Mouse (Mus musculus) inflammation-experienced regulatory T-cells, adult 6 months (primary cell): ENCODE results near the gene Urgcp. TPM values are rescaled to one million over a fixed set of nuclear protein-coding genes. Genes with fewer than 3 reads are reported as not detected.

Source experiments
- ATAC-seq: one replicate; pipeline ENCODE4 v1.8.0; 2017
- polyA plus RNA-seq, 3 experiments: library from polyadenylated mRNA; unstranded; fragments of 100-300 nt; shearing (Covaris generic); gene quantifications; one replicate each; pipeline ENCODE4 v1.2.1; 2017

The Urgcp gene
- polyA plus RNA-seq, 3 experiments from 2014 or later: 4.8 to 7.2 (median 6.3) TPM

GRCm38 (mm10) chr11:5782199-5782944, 20.2 kb upstream of the Urgcp start:
- ATAC-seq: no peak

- ATAC-seq: no peak
Observed at GRCm38 (mm10) chr11:5780035-5780499, 17.9 kb upstream of the Urgcp start.

GRCm38 (mm10) chr11:5778481-5778880, 16.3 kb upstream of the Urgcp start:
- ATAC-seq: no peak

GRCm38 (mm10) chr11:5766019-5766418, 3.8 kb upstream of the Urgcp start:
- no peak for ATAC-seq

- no peak for ATAC-seq
Observed at GRCm38 (mm10) chr11:5762633-5762982, 432 bp upstream of the Urgcp start.

- no peak for ATAC-seq
Observed at GRCm38 (mm10) chr11:5753755-5754154, 8.4 kb downstream of the Urgcp start.

GRCm38 (mm10) chr11:5744951-5745350, 17.2 kb downstream of the Urgcp start:
- no peak for ATAC-seq

GRCm38 (mm10) chr11:5742106-5742505, 20.1 kb downstream of the Urgcp start:
- ATAC-seq: no peak

GRCm38 (mm10) chr11:5740965-5741627, 21.1 kb downstream of the Urgcp start:
- peak; percentile 91 for ATAC-seq

- ATAC-seq: peak; percentile 49
Observed at GRCm38 (mm10) chr11:5740599-5740964, 21.6 kb downstream of the Urgcp start.

GRCm38 (mm10) chr11:5739846-5740245, 22.3 kb downstream of the Urgcp start:
- no peak for ATAC-seq

- ATAC-seq: no peak
Observed at GRCm38 (mm10) chr11:5738888-5739632, 23.1 kb downstream of the Urgcp start.

- no peak for ATAC-seq
Observed at GRCm38 (mm10) chr11:5737137-5737536, 25.0 kb downstream of the Urgcp start.

- no peak for ATAC-seq
Observed at GRCm38 (mm10) chr11:5734323-5734722, 27.9 kb downstream of the Urgcp start.

- ATAC-seq: no peak
Observed at GRCm38 (mm10) chr11:5732401-5732800, 29.8 kb downstream of the Urgcp start.

- ATAC-seq: no peak
Observed at GRCm38 (mm10) chr11:5729582-5729981, 32.6 kb downstream of the Urgcp start.

- ATAC-seq: no peak
Observed at GRCm38 (mm10) chr11:5718611-5719354, 43.4 kb downstream of the Urgcp start.

- ATAC-seq: no peak
Observed at GRCm38 (mm10) chr11:5716938-5717705, 45.1 kb downstream of the Urgcp start.

GRCm38 (mm10) chr11:5716246-5716645, 45.9 kb downstream of the Urgcp start:
- no peak for ATAC-seq

- ATAC-seq: no peak
Observed at GRCm38 (mm10) chr11:5715630-5716105, 46.5 kb downstream of the Urgcp start, which contains the start of gene Mrps24. Mrps24 (minus strand) TSS chr11:5715680.

GRCm38 (mm10) chr11:5715179-5715578, 47.0 kb downstream of the Urgcp start:
- no peak for ATAC-seq
